Mouse (Mus musculus): Measurements from ENCODE around the gene Prkd3. TPM values are rescaled to one million over a fixed set of nuclear protein-coding genes. Genes with fewer than 3 reads are reported as not detected.

Prkd3 gene
- polyA plus RNA-seq, 1 experiment from 2014 or later = 21.1 TPM

GRCm38 (mm10) chr17:79015831-79016230 lies 4.8 kb downstream of the Prkd3 start:
- WGBS = 65% methylated on average over 10 of the region's 10 CpGs
- peaks cover 8% of the 10 kb centered on the region; the same call in 1 of the 2 replicates for H3K36me3 ChIP-seq (ENCODE audit: control insufficient read depth, insufficient read depth, low read length)

GRCm38 (mm10) chr17:79014911-79015685 lies 5.5 kb downstream of the Prkd3 start:
- Histone ChIP-seq H3K9ac (ENCODE audit: low read depth, low read length) (no peak overlapping the region), H3K4me2 (ENCODE audit: low read depth, low read length) (no peak overlapping the region), H3K9me3 (ENCODE audit: control insufficient read depth, low read length) (no peaks in the 10 kb centered on the region), H3K27ac (ENCODE audit: low read length) (no peak overlapping the region), H3K4me3 (ENCODE audit: low read length) (no peak overlapping the region), H3K27me3 (replicated peaks; ENCODE audit: control insufficient read depth, insufficient read depth, low read length) (no peaks in the 10 kb centered on the region), H3K36me3 (ENCODE audit: control insufficient read depth, insufficient read depth, low read length) (peaks cover 8% of the 10 kb centered on the region; the same call in 1 of the 2 replicates), H3K4me1 (ENCODE audit: control insufficient read depth, insufficient read depth, low read length) (peaks cover 10% of the 10 kb centered on the region)
- 73% methylated on average over 2 of the region's 2 CpGs for WGBS
- no peak for ATAC-seq

More at GRCm38 (mm10) chr17:79015831-79016230, 4.8 kb downstream of the Prkd3 start:
- peaks cover 10% of the 10 kb centered on the region for H3K4me1 ChIP-seq (ENCODE audit: control insufficient read depth, insufficient read depth, low read length)
- H3K4me3 ChIP-seq (ENCODE audit: low read length) = no peak overlapping the region
- H3K9ac ChIP-seq (ENCODE audit: low read depth, low read length) = no peak overlapping the region
- no peak for ATAC-seq
- no peak overlapping the region for H3K4me2 ChIP-seq (ENCODE audit: low read depth, low read length)
- no peak overlapping the region for H3K27ac ChIP-seq (ENCODE audit: low read length)
- H3K27me3 ChIP-seq (replicated peaks; ENCODE audit: control insufficient read depth, insufficient read depth, low read length) = no peaks in the 10 kb centered on the region
- no peaks in the 10 kb centered on the region for H3K9me3 ChIP-seq (ENCODE audit: control insufficient read depth, low read length)

GRCm38 (mm10) chr17:79013625-79014024 lies 7.0 kb downstream of the Prkd3 start:
- Histone ChIP-seq H3K4me3 (ENCODE audit: low read length) (no peak overlapping the region), H3K4me2 (ENCODE audit: low read depth, low read length) (no peak overlapping the region), H3K27me3 (replicated peaks; ENCODE audit: control insufficient read depth, insufficient read depth, low read length) (no peaks in the 10 kb centered on the region), H3K36me3 (ENCODE audit: control insufficient read depth, insufficient read depth, low read length) (peaks cover 8% of the 10 kb centered on the region; the same call in 1 of the 2 replicates), H3K4me1 (ENCODE audit: control insufficient read depth, insufficient read depth, low read length) (peaks cover 10% of the 10 kb centered on the region), H3K9ac (ENCODE audit: low read depth, low read length) (no peak overlapping the region), H3K27ac (ENCODE audit: low read length) (no peak overlapping the region), H3K9me3 (ENCODE audit: control insufficient read depth, low read length) (no peaks in the 10 kb centered on the region)
- WGBS = 66% methylated on average over 2 of the region's 2 CpGs
- ATAC-seq = no peak

DNA sequence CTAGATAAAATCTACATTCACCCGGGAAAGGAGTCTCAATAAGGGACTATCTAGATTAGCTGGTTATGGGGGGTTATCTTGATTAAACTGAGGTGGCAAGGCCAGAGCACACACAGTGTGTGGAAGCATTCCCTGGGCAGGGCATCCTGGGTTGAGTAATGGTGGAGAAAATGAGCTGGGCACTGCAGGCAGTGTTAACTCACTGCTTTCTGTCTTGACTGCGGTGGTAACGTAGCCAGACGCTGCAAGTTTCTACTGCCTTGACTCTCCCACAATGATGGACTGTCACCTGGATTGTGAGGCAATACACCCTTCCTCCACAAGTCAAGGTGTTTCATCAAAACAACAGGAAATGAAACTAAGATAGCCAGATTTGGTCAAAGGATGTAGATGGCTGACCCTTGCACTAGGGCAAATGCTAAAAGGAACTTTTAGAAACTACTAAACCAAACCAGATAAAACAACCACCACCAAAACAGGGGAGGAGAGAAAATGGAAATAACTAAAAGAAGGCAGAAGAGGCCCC lies 20.8 kb downstream of the Prkd3 start:
- 87% methylated on average over 4 of the region's 4 CpGs for WGBS
- Histone ChIP-seq H3K27ac (ENCODE audit: low read length) (no peak overlapping the region), H3K4me2 (ENCODE audit: low read depth, low read length) (no peak overlapping the region), H3K27me3 (replicated peaks; ENCODE audit: control insufficient read depth, insufficient read depth, low read length) (no peaks in the 10 kb centered on the region), H3K9me3 (ENCODE audit: control insufficient read depth, low read length) (no peaks in the 10 kb centered on the region), H3K36me3 (ENCODE audit: control insufficient read depth, insufficient read depth, low read length) (no peaks in the 10 kb centered on the region), H3K9ac (ENCODE audit: low read depth, low read length) (no peak overlapping the region), H3K4me1 (ENCODE audit: control insufficient read depth, insufficient read depth, low read length) (no peaks in the 10 kb centered on the region), H3K4me3 (ENCODE audit: low read length) (no peak overlapping the region)
- no peak for ATAC-seq

GRCm38 (mm10) chr17:78999189-78999588 lies 21.4 kb downstream of the Prkd3 start:
- WGBS = 90% methylated on average over 3 of the region's 3 CpGs
- H3K4me3 ChIP-seq (ENCODE audit: low read length) = no peak overlapping the region
- H3K4me1 ChIP-seq (ENCODE audit: control insufficient read depth, insufficient read depth, low read length) = no peaks in the 10 kb centered on the region
- no peak overlapping the region for H3K4me2 ChIP-seq (ENCODE audit: low read depth, low read length)
- no peaks in the 10 kb centered on the region for H3K9me3 ChIP-seq (ENCODE audit: control insufficient read depth, low read length)
- no peak for ATAC-seq
- no peaks in the 10 kb centered on the region for H3K36me3 ChIP-seq (ENCODE audit: control insufficient read depth, insufficient read depth, low read length)
- H3K27ac ChIP-seq (ENCODE audit: low read length) = no peak overlapping the region
- H3K9ac ChIP-seq (ENCODE audit: low read depth, low read length) = no peak overlapping the region
- H3K27me3 ChIP-seq (replicated peaks; ENCODE audit: control insufficient read depth, insufficient read depth, low read length) = no peaks in the 10 kb centered on the region

DNA sequence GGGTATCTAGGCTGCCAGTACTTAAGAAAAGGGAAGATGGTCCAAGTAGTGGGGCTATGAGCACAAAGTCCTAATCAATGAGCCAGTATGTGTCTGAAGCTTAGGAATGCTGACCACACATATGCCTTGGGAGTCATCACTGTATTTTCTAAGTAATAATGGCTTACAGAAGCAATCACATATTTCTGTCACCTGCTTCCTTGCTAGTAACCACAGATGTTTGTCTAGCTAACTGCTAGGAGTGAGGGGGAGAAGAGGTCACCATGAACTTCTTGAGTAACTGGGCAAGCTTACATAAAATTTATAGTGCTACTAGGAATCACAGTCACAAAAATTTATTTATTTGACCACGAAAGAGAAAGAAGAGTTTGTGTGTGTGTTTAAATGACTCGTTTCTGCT lies 22.5 kb downstream of the Prkd3 start:
- no peak overlapping the region for H3K4me2 ChIP-seq (ENCODE audit: low read depth, low read length)
- H3K4me1 ChIP-seq (ENCODE audit: control insufficient read depth, insufficient read depth, low read length) = no peaks in the 10 kb centered on the region
- H3K9me3 ChIP-seq (ENCODE audit: control insufficient read depth, low read length) = no peaks in the 10 kb centered on the region
- no peak overlapping the region for H3K27ac ChIP-seq (ENCODE audit: low read length)
- no peak for ATAC-seq
- no peak overlapping the region for H3K4me3 ChIP-seq (ENCODE audit: low read length)
- WGBS = 64% methylated on average over 2 of the region's 2 CpGs
- no peaks in the 10 kb centered on the region for H3K27me3 ChIP-seq (replicated peaks; ENCODE audit: control insufficient read depth, insufficient read depth, low read length)
- H3K36me3 ChIP-seq (ENCODE audit: control insufficient read depth, insufficient read depth, low read length) = no peaks in the 10 kb centered on the region
- no peak overlapping the region for H3K9ac ChIP-seq (ENCODE audit: low read depth, low read length)

- Histone ChIP-seq H3K4me1 (ENCODE audit: control insufficient read depth, insufficient read depth, low read length) (no peaks in the 10 kb centered on the region), H3K27me3 (replicated peaks; ENCODE audit: control insufficient read depth, insufficient read depth, low read length) (no peaks in the 10 kb centered on the region), H3K9me3 (ENCODE audit: control insufficient read depth, low read length) (no peaks in the 10 kb centered on the region), H3K4me2 (ENCODE audit: low read depth, low read length) (no peak overlapping the region), H3K9ac (ENCODE audit: low read depth, low read length) (no peak overlapping the region), H3K36me3 (ENCODE audit: control insufficient read depth, insufficient read depth, low read length) (no peaks in the 10 kb centered on the region), H3K27ac (ENCODE audit: low read length) (no peak overlapping the region), H3K4me3 (ENCODE audit: low read length) (no peak overlapping the region)
- ATAC-seq = no peak
- 62% methylated on average over 9 of the region's 9 CpGs for WGBS
Measured at GRCm38 (mm10) chr17:78994931-78995820, 25.4 kb downstream of the Prkd3 start.

DNA sequence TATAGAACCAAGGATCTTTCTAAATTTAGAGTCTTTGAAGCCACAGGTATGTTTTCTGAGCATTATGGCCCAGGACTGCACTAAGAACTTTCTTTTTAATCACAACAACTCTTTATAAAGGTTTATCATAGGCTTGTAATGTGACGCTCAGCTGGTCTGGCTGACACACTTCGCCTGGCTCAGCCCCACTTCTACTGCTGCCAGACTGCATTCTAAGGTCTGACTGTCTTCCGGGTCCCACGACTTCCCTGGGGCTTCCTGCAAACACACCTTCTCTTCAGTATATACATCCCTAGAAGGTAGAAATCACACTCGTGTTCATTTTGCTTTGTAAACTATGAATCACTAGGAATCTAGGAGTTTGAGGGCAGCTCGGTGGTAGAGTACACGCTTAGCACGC lies 26.2 kb downstream of the Prkd3 start:
- Histone ChIP-seq H3K4me1 (ENCODE audit: control insufficient read depth, insufficient read depth, low read length) (no peaks in the 10 kb centered on the region), H3K4me2 (ENCODE audit: low read depth, low read length) (no peak overlapping the region), H3K9me3 (ENCODE audit: control insufficient read depth, low read length) (no peaks in the 10 kb centered on the region), H3K27me3 (replicated peaks; ENCODE audit: control insufficient read depth, insufficient read depth, low read length) (no peaks in the 10 kb centered on the region), H3K4me3 (ENCODE audit: low read length) (no peak overlapping the region), H3K36me3 (ENCODE audit: control insufficient read depth, insufficient read depth, low read length) (no peaks in the 10 kb centered on the region), H3K27ac (ENCODE audit: low read length) (no peak overlapping the region), H3K9ac (ENCODE audit: low read depth, low read length) (no peak overlapping the region)
- 80% methylated on average over 8 of the region's 8 CpGs for WGBS
- ATAC-seq = no peak

GRCm38 (mm10) chr17:78993670-78994069 lies 26.9 kb downstream of the Prkd3 start:
- Histone ChIP-seq H3K9ac (ENCODE audit: low read depth, low read length) (no peak overlapping the region), H3K27ac (ENCODE audit: low read length) (no peak overlapping the region), H3K4me3 (ENCODE audit: low read length) (no peak overlapping the region), H3K27me3 (replicated peaks; ENCODE audit: control insufficient read depth, insufficient read depth, low read length) (no peaks in the 10 kb centered on the region), H3K4me1 (ENCODE audit: control insufficient read depth, insufficient read depth, low read length) (no peaks in the 10 kb centered on the region), H3K9me3 (ENCODE audit: control insufficient read depth, low read length) (no peaks in the 10 kb centered on the region), H3K4me2 (ENCODE audit: low read depth, low read length) (no peak overlapping the region), H3K36me3 (ENCODE audit: control insufficient read depth, insufficient read depth, low read length) (no peaks in the 10 kb centered on the region)
- no peak for ATAC-seq
- 68% methylated on average over 2 of the region's 2 CpGs for WGBS
